Mouse (Mus musculus) gastrocnemius, postnatal 36 days (tissue): ENCODE measurements around the gene Snrpg. TPM values are rescaled to one million over a fixed set of nuclear protein-coding genes. Genes with fewer than 3 reads are reported as not detected.
"Not testable (repeated sequence)": the region's sequence is repeated elsewhere in the genome, so short reads cannot be mapped to it uniquely, and the experiment has no call there.

Experiments
- DNase-seq, 2 experiments: peaks; one replicate each; pipeline ENCODE4 v3.0.0; 2022
- intact Hi-C: fragments of 180-260 bp; cut with DNase I; formaldehyde crosslinking; loops from one replicate; pipeline ENCODE4 v1.15.1; 2025
- long read RNA-seq, 2 experiments: library from polyadenylated mRNA; stranded (forward); transcript quantifications; one replicate each; pipeline ENCODE4 v2.0.0; 2021
- total RNA-seq, 2 experiments: library from RNA; stranded (reverse); gene quantifications; 2 replicates each; pipeline ENCODE4 v1.2.3; 2021

Gene Snrpg
- 10 to 100 TPM; 23.0 to 26.7 TPM for total RNA-seq
- long read RNA-seq, experiment 1, transcript Snrpg-201 (4 exons, 1,055 nt) = major isoform, 52 of 55 reads
- long read RNA-seq, experiment 1, partial matches to known transcripts = 3 of 55 reads
- long read RNA-seq, experiment 1, other reads (novel, unspliced or antisense) = 0 of 55 reads
- long read RNA-seq, experiment 2, transcript Snrpg-201 (4 exons, 1,055 nt) = major isoform, 61 of 63 reads
- long read RNA-seq, experiment 2, partial matches to known transcripts = 1 of 63 reads
- long read RNA-seq, experiment 2, other reads (novel, unspliced or antisense) = 0 of 63 reads

DNA sequence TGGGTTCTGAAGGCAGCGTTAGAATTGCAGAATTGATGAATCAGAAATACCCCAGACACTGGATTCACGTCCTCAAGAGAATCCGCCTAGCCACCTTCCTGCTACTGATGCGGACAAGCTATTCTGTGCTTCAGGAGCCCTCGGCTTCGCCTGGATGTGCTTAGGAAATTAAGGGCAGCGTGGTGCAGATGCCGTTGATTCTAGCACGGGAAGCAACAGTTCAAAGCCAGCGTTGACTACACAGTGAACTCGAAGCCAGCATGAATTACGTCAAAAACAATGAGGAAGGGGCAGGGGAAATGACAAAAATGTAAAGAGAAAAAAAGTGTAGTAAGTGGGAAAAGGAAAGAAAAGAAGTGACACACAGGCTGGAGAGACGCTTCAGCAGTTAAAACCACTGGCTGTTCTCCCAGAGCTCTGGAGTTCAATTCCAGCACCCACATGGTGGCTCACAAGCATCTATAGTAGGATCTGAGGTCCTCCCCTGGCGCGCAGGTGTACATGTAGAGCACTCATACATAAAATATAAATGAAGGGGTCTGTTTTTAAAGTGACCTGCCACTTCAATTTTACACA, at the start of gene Snrpg:
Gene Snrpg (plus strand): TSS at position 541 of the 576 bp plus-strand sequence.
- intact Hi-C loops = no loop called here
- DNase-seq = no peak

DNA sequence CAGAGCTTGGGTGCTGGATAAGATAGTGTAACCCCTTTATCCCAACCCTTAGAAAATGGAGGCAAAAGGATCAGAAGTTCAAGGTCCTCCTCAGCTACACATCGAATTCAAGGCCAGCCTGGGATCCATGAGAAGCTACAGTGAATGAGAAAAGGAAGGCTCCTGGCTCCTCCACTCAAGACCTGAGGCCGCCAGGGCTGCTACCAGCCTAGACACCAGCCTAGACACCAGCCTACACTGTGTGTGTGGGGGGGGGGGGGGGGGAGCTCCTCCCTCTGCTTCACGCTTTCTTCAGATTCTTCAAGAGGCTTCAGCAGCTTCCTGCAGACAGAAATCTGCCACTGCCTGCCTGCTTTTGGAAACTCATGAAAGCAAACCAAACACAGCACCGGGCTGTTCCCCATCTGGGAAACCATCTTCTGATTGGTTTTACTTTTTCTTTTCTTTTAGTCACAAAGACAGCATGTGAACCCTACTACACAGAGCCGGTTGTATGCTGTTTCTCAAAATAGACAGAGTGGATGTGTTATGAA, 49.0 kb upstream of the Snrpg start:
- intact Hi-C loops = no loop called here
- DNase-seq = no peak

DNA sequence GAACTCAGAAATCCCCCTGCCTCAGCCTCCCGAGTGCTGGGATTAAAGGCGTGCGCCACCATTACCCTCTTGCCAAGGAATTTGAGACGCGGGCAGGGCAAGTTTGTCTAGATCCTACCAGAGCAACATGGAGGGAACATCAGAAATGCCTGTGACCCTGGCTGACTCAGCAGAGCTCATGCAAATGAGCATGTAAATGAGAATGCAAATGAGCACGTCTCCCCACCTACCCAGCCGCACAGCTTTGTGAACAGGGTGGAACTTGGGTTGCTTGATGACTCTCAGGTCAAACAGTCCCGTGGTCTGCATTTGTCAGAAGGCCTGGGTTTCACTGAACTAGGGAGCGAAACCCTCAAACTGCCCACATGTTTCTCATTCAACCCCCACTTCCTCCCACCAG, 48.1 kb upstream of the Snrpg start:
- intact Hi-C loops = no loop called here
- no peak for DNase-seq

DNA sequence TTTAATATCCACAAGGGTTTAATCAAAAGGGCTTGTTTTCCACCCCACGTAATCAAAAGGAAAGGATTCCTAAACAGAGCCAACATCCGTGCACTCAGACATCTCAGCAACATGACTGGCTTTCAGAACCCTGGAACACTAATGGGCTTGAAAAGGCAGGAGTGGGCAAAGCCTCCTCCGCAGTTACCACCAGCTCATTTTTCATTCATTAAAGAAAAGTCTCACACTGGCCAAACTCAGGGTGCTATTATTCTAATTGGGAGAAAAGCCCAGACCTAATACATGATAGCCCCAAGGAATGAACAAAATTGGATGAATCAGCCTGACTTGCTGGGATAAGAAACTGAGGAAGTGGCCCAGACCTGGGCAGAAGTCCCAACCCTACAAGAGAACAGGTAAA, 46.7 kb upstream of the Snrpg start:
- DNase-seq = no peak
- intact Hi-C loops = no loop called here

DNA sequence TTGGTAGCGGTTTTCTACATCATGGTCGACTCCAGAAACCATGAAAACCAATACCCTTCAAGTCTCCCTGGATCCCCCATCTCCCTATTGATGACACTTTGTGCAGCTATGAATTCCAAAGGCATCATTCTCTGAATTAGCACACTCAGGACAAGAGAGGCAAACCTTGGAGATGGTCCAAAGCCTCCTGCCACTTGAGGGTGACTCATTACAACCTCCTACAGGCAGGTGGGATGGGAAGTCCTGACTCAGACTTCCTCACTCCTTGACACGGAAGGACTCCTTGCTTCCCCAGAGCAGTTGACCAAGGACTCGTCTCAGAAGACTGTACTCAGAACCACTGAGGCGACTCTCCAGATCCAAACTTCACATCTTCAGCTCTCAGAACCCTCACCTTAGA, 45.5 kb upstream of the Snrpg start:
- no peak for DNase-seq
- intact Hi-C loops = no loop called here

DNA sequence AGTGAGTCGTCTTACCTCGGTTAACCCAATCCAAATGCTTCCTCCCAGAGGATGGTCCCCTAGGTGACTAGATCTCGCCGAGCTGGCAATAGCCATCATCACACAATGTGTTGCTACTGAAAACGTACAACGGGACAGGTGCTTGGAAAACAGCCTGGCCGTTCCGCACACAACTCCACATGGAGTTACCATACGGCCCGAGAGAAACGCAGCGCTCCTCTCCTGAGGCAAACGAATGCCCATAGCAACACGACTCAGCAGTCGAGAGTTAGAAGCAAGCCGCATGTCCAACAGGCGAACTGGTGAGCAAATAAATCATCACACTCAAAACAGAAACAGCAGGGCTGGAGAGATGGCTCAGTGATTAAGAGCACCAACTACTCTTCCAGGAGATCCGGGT, 44.2 kb upstream of the Snrpg start:
- no peak for DNase-seq
- intact Hi-C loops = no loop called here

DNA sequence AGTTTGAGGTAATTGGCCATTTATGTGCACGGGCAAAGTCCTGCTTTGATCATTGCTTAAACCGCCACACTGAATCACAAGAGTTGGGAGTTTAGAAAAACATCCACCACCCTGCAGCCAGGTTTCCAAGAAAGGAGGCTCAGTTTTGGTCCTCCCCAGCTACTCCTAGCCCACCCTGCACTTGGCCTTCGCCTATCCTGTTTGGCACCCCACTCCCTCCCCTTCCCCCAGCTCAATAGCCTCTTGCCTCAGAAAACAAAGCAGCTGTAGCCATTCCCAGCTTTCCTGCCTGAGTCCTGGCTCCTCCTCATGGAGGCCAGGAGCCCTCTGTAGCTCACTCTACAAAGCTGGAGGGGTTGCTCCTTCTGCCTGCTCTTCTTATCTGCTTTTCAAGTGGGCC, 42.7 kb upstream of the Snrpg start:
- no peak for DNase-seq
- intact Hi-C loops = no loop called here

DNA sequence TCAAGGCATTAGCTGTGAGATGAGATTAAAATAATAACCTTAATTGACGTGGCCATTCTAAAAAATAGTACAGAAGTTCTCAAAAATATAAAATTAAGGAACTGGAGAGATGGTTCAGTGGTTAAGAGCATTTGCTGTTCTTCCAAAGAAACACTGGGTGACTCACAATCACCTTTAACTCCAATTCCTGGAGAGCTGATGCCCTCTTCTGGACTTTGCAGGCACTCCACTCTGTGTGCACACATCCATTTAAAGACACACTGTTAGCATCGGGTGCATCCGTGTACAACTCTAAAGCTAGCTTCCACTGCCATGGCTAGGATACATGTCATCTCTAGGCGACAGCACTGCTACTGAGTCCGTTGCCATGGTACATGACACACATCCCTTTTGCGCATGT, 41.2 kb upstream of the Snrpg start:
- DNase-seq = no peak
- intact Hi-C loops = no loop called here

DNA sequence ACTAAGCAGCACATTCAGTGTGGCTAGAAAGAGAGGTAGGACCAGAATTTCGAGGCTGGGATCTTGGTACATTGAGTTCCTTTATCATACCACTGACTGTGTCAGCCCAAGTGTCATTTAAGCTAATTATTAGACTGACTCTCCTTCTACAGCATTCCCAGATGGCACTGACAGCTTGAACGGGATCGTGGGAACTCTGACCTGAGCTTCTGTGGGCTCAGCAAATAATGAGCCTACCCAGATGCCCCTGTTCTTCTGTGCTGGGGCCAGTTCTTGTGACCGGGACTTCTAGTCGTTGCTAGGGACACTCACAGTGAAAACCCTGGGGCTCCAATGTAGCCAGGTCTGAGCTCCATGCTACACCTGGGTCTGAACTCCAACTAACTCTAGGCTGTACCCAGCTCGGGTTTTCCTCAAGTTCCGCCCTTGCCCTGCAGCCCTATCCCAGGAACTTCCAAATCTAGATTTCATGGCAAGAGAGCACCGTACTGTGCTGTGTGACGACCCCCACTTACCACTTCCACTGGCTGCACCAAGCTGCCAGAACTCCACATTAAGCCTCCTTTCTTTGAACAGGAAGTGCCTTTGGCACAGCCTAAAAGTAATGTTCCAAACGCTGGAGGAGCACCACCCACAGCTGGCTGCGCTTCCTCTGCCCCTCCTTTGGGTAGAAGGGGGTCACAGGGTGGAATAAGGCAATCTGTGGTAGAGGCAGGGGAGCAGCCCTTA, 35.8 kb upstream of the Snrpg start:
- intact Hi-C loops = no loop called here
- DNase-seq = no peak

DNA sequence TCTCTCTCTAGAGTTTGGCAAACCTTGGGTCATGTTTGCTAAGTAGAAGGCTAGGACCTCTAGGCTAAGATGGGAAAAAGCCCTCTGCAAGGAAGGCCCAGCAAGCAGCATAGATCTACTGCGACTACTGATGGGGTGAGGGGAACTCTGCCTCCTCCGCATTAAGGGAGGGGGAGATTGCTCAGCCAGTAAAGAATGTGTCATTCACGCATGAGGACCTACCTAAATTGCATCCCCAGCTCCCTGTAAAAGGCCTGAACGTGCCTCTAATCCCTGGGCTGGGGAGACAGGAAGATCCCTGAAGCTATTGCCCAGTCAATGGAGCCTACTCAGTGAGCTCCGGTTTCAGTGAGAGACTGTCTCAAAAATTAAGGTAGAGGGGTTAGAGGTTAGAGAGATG, 35.2 kb upstream of the Snrpg start:
- intact Hi-C loops = no loop called here
- no peak for DNase-seq

DNA sequence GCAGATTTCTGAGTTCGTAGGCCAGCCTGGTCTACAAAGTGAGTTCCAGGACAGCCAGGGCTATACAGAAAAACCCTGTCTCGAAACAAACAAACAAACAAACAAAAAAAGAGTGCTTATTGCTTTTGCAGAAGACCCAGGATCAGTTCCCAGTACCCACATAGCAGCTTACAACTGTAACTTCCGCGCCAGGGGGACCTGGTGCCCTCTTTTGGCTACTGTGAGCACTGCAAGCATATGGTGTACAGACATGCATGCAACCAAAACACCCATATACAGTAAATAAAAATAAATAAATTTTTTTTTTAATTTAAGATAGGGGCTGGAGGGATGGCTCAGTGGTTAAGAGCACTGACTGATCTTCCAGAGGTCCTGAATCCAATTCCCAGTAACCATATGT, 34.8 kb upstream of the Snrpg start:
- intact Hi-C loops, DNase-seq: not testable (repeated sequence)

DNA sequence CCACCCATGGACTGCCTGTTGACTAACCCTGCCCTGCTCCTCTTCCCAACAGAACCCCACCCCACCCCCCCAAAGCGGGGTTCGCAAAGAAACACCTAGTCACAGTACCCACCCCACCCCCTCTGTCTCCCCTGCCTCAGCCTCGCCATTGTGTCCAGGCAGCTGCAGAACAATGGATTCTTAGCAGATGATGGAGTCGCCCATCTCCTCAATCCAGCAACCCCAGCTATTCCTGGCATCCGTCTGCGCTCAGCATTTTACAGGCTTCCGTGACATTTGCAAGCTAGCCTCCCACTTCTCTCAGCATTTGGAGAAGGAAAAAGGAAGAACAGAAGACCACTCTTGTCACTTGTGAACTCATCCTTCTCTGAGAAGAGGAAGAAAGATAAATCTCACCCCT, 27.4 kb upstream of the Snrpg start:
- intact Hi-C loops = no loop called here
- no peak for DNase-seq

DNA sequence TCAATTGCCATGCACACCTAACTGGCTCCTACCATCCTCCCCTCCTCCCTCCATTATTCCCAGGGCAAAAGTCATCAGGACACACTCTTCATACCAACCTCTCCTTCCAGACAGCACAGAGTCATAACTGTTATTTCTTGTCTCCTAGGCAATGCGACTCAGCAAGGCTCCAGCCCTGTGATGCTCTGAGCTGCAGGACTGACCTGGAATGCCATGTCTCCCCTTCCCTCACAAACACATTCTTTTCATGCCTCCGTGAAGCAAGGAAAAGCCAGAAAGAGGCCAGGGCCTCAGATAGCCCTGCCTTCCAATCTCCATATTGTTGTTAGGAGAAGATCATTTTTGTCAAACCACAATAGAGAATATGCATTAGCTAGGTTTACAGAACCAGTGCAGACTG, 25.0 kb upstream of the Snrpg start:
- intact Hi-C loops = no loop called here
- DNase-seq = no peak

DNA sequence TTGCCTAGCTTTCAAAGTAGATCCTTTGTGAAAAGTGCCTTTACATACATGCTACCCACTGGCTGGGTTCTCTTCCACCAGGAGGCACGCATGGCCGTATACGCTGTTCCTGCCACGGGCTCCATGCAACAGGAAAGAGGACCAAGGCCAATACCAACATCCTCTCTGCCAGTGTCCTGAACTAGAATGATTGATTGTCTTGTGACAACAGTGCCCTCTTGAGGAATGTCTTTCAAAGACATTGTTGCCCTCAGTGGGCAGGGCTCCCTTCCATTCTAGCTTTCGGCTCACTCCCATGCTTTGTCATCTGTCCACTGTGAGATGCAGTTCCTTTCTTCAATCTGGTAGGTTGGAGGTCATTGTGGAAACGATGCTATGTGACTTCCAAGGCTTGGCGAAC, 21.8 kb upstream of the Snrpg start:
- intact Hi-C loops = no loop called here
- no peak for DNase-seq

DNA sequence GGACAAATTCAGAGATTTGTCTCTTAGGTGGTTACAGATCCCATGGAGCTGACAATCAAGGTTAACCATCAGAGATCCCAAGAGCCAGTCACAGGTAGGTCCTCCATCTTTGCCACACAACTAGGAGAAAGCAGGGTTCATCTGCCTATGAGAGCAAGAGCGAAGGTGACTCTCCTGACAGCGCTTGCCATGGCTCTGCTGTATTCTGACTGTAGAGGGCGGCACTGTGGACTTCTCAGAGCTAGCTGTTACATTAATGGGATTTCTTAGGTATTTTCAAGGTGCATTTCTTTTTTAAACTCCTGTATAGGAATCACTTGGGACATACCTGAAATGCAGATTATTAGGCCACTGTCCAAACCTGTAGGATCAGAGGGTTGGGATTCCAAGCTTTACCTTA, 16.2 kb upstream of the Snrpg start:
- intact Hi-C loops = loop anchor here (10.0 kb wide), 1 partner anchor 330 kb away; the partner anchor contains the start of gene Add2
- DNase-seq = no peak

DNA sequence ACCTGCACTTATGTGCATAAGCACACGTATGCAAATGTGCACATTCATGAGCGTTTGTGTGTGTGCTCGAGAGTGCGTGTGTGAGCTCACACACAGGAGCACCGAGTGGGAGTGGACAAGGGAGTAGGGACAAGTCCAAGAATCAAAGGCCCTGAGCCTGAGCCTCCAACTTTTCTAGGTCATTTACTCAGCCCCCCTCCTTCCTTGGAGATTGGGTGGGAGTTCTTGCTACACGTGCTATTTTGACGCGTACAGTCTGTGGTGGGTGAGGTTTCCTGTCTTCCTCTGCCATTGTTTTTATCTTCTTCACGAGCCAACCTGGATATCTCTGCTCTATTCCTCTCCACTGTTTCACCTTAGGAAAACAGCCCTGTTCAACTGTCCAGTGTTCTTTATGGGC, 14.1 kb upstream of the Snrpg start:
- no peak for DNase-seq
- intact Hi-C loops = loop anchor here (10.0 kb wide), 1 partner anchor 332 kb away; the partner anchor contains the start of gene Add2

DNA sequence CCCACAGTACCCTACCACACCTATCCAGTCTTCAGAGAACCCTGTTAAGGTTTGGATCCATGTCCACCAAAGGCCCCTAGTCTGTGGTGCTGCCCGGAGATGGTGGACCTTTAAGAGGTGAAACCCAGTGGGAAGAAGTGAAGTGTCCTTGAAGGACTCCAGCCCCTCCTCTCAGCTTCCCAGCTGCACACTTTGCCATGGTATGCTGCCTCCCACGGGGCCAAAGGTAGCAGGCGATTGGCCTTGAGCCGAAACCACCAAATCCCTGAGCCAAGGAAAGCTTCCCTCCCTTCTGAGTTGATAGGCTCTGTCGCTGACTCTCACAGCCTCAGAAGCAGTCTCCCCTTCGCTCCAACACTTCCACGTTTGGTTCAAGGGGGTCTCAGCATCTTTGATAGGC, 10.4 kb upstream of the Snrpg start:
- intact Hi-C loops = loop anchor here (5.0 kb wide), 3 partner anchors 168 to 233 kb away; no protein-coding TSS in a partner anchor

DNA sequence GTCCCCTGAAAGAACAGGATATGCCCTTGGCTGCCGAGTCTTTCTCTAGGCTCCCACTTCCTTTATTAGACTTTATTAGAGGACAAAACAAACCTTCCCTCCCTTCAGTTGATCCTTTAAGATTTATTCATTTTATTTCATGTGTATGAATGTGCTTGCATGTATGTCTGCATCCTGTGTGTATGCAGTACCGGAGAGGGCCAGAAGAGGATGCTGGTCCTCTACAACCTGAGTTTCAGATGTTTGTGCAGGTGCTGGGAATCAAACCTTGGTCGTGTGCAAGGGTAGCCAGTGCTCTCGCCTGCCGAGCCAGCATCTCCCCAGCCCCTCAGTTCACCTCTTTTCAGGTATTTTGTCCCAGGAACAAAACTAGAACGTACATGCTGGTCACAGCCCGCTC, 9.7 kb upstream of the Snrpg start:
- intact Hi-C loops = loop anchor here (5.0 kb wide), 3 partner anchors 169 to 234 kb away; no protein-coding TSS in a partner anchor
- DNase-seq = no peak

More for the DNA sequence above, 10.4 kb upstream of the Snrpg start:
- DNase-seq = no peak

DNA sequence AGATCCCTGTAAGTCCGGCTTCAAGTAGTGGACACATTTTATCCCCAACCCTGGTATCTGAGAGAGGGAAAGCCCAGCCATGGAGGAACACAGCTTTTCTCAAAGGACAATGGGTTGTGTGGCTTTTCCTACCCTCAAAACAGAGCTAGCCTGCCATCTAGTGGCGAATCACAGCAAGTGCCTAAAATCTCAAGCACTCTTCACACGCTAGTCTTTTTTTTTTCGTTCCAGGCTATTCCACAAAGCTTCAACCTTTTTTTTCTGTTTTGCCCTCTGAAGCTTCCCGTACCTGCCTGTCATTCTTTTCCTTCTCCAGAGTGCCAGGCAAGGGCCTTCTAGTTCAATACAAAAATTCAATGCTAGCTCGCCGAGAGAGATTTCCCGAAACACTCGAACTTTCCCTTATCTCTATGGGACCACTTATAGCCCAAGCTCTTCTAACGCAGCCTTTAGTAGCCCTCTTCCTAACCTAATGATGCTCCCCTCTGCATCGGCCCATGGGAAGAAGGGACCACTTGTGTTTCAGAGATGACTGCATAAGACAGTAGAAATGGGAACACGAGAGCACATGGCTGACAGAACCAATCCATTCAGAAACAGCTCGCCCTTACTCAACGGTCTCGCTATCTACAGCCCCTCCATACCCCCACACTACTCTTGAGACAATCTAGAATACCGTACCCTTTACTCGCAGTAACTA, 6.5 kb upstream of the Snrpg start:
- intact Hi-C loops = loop anchor here (2.0 to 5.0 kb wide), 4 partner anchors 36 to 237 kb away; no protein-coding TSS in a partner anchor

DNA sequence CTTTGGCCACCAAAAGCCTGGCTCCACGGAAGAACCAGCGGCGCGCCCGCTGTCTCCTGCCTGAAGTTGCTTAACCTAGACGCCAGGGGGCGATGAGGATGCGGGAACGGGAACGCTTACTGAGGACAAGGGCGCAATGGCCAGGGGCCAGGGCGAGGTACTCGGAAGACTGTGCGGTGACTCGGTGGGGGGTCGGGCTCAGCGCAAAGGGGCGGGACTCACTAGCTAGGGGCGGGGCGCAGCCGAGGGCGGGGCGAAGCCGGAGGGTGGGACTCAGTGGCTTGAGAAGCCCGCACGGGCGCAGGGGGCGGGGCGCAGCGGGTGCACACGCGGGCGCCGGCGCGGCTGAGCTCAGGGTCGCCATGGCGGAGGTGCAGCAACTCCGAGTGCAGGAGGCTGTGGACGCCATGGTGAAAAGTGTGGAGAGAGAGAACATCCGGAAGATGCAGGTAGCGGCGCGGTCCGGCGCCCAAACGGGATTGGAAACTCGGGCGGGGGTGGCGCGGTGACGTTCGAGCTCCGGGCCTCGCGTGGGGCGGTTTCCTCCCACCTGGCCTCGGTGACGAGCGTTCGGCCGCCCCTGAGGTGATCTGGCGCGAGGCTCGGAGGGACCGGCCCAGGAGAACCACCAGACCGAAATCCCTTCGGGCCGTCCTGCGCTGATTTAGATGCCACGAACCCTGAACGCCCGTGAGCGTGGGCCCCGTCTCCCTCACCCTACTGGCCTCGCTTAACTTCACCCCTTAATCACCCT, 5.6 kb upstream of the Snrpg start, which contains the start of gene Fam136a:
Gene Fam136a (plus strand): TSS at position 276 of the 754 bp plus-strand sequence.
- intact Hi-C loops = loop anchor here (2.0 kb wide), 1 partner anchor 35 kb away; no protein-coding TSS in a partner anchor

More for the DNA sequence above, 6.5 kb upstream of the Snrpg start:
- peak; percentile 38 to 69 for DNase-seq

More for the DNA sequence above, 5.6 kb upstream of the Snrpg start, which contains the start of gene Fam136a:
- peak; percentile 91 to 93 for DNase-seq
